Mouse (Mus musculus) ES-CJ7 (cell line): ENCODE results near the gene Herc3.
A peak's percentile ranks its signal among the peaks of the same experiment; 100 is the strongest.
"Not testable (repeated sequence)": the region's sequence is repeated elsewhere in the genome, so short reads cannot be mapped to it uniquely, and the experiment has no call there.

Experiments
- DNase-seq: peaks from one replicate; pipeline ENCODE4 v3.0.0; 2011; ENCODE audit warnings: low read depth, low spot score

The Herc3 gene

DNA sequence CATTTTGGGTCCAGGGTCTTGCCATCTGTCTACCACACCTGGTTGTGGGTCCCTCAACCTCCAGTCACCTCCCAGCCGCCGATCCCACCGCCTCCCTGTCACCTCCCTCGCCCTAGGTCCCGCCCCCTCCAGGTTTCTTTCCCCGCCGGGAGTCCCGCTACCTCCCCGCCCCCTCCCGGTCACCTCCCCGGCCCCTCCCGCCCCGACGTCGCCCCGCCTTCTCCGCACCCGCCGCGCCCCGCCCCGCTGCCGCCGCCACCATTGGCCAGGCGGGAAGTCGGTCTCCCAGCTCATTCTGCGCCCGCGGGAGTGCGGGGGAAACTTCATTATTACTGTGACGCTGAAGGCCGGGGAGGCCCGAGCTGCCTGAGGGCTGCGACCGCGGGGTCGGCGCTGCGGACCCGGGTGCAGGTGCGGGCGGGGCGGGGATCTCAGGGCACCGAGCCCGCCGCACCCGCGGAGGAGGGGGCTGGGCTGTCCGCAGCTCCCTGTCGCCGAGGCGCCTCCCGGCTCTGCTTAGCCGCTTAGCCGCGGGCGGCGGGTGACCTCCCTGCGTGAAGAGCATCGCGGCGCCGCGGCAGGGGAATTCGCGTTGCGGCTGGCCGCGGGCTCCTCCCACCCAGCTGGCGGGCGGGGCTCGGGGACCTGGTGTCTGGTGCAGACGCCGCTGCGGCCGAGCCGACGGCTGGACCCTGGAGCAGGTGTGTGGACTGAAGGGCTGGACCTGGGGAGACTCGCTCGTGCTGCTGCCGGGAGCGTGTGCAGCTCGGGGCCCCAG is at the start of gene Herc3:
TSS of gene Herc3 (plus strand) at position 234 of the 778 bp plus-strand sequence.
- DNase-seq: peak; percentile 69

GRCm38 (mm10) chr6:58801394-58801793 is 29.9 kb upstream of the Herc3 start:
- no peak for DNase-seq

- DNase-seq: no peak
Measured at GRCm38 (mm10) chr6:58814381-58814780, 16.9 kb upstream of the Herc3 start.

GRCm38 (mm10) chr6:58817037-58817436 is 14.2 kb upstream of the Herc3 start:
- DNase-seq: not testable (repeated sequence)

- no peak for DNase-seq
Measured at GRCm38 (mm10) chr6:58825619-58826018, 5.6 kb upstream of the Herc3 start.

DNA sequence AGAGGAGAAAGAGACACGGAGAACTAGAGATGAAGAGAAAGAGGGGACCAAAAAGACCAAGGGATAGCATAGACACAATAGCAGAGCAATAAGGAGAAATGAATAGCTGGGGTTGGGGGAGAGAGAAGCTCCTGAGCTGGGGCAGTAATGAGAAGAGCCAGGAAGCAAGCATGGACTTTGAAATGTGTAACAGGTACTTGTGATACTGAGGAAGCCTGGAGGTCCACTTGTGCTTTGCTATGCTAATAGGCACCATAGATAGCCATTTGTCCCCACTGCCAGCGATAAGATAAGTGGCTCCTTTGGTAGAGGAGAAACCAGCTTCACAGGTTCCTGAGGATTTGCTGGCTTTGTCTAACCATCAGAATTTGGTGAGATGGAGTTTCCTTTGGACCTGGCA is 5.2 kb upstream of the Herc3 start:
- no peak for DNase-seq

DNA sequence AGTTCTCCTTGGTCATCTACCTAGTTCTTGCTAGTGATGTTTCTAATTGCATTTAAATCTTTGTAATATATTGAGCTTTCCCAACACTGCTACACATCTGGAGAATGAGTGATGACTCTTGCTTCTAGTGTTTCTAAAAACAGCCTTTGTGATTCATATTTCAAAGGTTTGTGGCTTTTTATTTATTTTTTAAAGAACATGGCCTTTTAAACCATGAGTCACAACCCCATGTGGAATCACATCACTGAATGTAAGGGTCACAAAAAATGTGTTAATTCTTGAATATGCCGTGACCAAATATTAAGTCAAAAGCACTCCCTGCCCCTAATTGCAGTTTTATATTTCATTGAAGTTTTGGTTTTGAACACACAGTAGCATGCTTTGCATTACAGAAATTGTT is 2.7 kb upstream of the Herc3 start:
- DNase-seq: no peak

- no peak for DNase-seq
Measured at GRCm38 (mm10) chr6:58830840-58831231, 429 bp upstream of the Herc3 start.

DNA sequence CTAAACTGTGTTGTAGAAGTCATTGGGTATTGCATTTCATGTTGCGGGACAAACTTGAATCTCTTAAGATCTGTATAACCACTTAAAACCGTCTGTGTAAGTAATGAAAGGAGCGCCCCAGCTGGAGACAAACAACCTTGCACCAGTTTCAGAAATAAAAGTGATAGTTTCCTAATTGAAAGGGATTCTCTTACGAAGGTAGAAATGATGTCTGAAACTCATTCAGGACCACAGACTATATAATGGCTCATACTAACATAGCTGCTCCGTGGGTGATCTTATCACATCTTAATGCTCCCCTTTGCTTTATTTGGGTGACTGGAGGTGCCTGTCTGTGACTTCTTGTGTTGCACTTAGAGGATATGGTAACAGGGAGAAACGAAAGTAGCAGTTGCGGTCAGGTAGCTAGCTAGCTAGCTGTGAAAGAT is 1.3 kb downstream of the Herc3 start:
- DNase-seq: peak; percentile 24

GRCm38 (mm10) chr6:58834470-58834869 is 3.2 kb downstream of the Herc3 start:
- no peak for DNase-seq

GRCm38 (mm10) chr6:58835591-58835990 is 4.3 kb downstream of the Herc3 start:
- DNase-seq: no peak

- DNase-seq: no peak
Measured at GRCm38 (mm10) chr6:58836476-58836875, 5.2 kb downstream of the Herc3 start.

- DNase-seq: no peak
Measured at GRCm38 (mm10) chr6:58837917-58838316, 6.7 kb downstream of the Herc3 start.

DNA sequence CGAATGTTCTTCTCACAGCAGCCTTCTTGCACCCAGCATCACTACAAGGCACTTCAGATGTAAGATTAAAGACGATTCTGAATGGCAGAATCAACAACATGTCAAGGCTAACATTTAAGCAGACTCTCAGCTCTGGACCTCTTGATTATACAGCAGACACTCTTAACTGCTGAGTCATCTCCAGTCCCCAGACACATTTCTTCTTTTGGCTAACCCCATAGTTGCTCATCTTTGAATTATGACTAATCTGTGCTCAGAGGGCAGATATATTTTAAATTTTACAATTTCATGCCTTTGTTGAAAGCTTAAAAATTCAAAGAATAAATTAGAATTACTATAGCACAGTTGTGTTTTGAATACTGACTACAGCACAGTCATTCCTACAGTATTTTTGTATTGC is 9.9 kb downstream of the Herc3 start:
- DNase-seq: no peak

DNA sequence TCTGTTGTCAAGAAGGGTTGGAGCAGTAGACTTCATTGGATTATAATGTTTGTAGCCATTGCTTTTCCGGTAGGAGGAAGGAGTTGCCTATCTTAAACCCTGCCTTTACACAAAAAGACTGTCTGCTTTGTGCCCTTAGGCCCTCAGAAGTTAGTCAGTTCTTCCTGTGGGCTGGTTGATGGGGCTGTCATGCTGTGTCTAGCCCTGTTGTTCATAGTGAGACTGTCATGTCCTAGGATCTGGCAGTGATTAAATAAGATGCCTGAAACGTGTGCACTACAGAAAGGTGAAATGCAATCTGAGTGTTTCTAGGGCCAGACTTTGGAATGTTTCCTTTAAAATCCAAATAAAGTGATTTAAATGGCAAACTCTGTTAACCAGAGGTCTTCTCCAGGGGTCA is 10.9 kb downstream of the Herc3 start:
- DNase-seq: no peak

DNA sequence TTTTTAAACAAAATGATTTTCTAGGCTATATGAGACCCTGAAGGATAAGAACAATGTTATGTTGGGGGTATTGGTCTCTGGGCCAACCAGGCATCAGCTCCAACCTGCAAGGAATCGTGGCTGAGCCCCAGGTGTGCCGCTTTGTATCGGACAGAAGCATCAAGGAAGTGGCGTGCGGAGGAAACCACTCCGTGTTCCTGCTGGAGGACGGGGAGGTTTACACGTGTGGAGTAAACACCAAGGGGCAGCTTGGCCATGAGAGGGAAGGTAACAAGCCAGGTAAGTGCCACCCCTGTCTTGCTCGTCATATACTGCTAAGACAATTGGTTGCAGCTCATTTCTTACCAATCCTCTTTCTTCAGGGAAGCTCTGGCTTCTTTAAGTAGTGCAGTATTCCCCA is 12.3 kb downstream of the Herc3 start:
- no peak for DNase-seq

GRCm38 (mm10) chr6:58844188-58844822 is 13.0 kb downstream of the Herc3 start:
- no peak for DNase-seq

GRCm38 (mm10) chr6:58846850-58847692 is 15.8 kb downstream of the Herc3 start:
- no peak for DNase-seq

GRCm38 (mm10) chr6:58847836-58848235 is 16.6 kb downstream of the Herc3 start:
- DNase-seq: no peak

DNA sequence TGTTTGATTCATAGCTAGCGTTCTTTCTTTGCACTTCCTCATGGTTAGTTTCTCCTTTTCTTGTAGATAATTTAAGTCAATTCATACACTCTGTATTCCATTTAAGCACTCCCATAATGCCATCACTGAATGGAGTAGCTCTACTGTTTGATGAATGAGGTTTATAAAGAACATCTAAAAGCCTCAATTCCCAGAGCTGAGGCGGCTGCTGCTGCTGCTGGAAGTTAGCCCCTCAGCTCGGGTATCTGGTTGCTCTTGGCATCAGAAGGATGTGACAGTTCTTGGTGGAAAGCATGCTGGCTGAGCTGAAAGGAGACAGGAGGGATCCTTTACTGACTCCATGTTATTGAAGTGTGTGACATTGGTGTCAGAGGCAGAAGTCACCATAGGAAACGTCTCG is 18.1 kb downstream of the Herc3 start:
- no peak for DNase-seq

DNA sequence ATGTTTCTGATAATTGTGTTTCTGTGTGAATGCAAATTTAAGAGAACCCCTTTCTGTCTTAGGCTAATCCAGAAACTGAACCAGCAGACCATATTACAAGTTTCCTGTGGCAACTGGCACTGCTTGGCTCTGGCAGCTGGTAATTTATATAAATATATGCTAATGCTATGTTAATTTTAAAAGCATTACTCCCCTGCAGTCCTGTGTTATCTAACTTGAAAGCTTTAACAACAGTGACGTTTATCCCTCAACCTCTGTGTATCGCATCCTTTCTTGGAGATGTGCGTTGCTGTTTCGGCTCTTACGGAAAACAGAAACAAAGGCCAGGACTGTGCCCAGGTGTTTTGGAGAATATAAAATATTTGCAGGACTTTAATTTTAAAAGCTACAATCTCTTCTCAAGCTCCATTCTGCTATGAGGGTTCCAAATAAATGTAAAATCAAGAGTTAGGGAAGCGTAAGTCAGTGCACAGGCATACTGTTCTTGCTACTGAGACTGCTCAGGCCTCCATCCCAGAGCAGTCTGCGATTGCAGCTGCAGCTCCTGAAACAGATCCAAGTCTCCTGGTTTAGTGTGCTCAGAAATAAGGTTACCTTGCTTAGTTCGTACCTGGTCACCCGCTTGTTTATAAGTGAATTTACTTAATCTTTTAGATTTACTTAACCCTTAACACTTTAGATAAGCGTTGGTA is 24.6 kb downstream of the Herc3 start:
- DNase-seq: no peak

DNA sequence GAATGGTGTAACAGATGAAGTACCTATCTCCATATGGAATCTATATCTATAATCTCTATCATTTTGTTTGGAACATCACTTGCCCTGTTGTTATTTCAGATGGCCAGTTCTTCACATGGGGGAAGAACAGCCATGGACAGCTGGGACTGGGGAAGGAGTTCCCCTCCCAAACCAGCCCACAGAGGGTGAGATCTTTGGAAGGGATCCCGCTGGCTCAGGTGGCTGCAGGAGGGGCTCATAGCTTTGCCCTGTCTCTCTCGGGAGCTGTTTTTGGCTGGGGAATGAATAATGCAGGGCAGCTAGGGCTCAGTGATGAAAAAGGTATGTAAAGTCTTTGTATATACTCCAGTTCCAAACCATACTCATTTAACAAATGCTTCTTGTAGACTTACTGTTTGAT is 25.2 kb downstream of the Herc3 start:
- no peak for DNase-seq
